In genomic region chr10:21618745-21619508, GRCm38 (mm10) we compare ENCODE assay signal across 22 mouse cellular contexts. TPM values are rescaled to one million over a fixed set of nuclear protein-coding genes. Genes with fewer than 3 reads are reported as not detected.
A peak's percentile ranks its signal among the peaks of the same experiment; 100 is the strongest.
DNase-seq lines count a peak whose midpoint lies in the region; ATAC-seq and TF ChIP-seq lines count a peak whose summit lies in the region.
"Had no signal": no experiment of that assay in that cellular context is flagged by ENCODE, and none has a peak within 500 bp of the region (broad histone marks: within the 10 kb centered on the region; RNA-seq: fewer than 3 reads in every experiment).

No protein-coding gene starts in this region.

- no peaks in the 10 kb centered on the region for H3K27me3 ChIP-seq in intestine, embryonic 16.5 days (replicated peaks; ENCODE audit: control insufficient read depth, insufficient read depth, low read length)
- no peaks in the 10 kb centered on the region for H3K27me3 ChIP-seq in intestine, embryonic 15.5 days (replicated peaks)
- H3K27me3 ChIP-seq in intestine, postnatal 0 days (replicated peaks; ENCODE audit: control insufficient read depth, insufficient read depth, low read length): no peaks in the 10 kb centered on the region
- H3K27me3 ChIP-seq: forebrain, embryonic 15.5 days; heart, embryonic 13.5 days; hindbrain, embryonic 13.5 days; limb, embryonic 15.5 days; neural tube, embryonic 12.5 days had no signal

- no peak for TF ChIP-seq CTCF in intestine, postnatal 0 days (IDR thresholded peaks at IDR 0.05; ENCODE audit: low read depth)

- peak; percentile 41 for DNase-seq in A20 (ENCODE audit: low read depth, low spot score)
- peak; percentile 45 for DNase-seq in MN1 (ENCODE audit: low spot score)
- DNase-seq in adrenal gland, adult 2 months: no peak
- no peak for DNase-seq in right cerebral cortex, postnatal 25 days
- no peak for DNase-seq in natural killer cell, adult 2 months (ENCODE audit: low spot score in 2 of 2)
- DNase-seq: cerebellum, adult 9-10 months; embryo, embryonic 11 days; gastrocnemius, postnatal 10 days; lung, postnatal 10 days had no signal

- no peaks in the 10 kb centered on the region for H3K36me3 ChIP-seq in intestine, embryonic 16.5 days (ENCODE audit: control insufficient read depth, insufficient read depth, low read length)
- no peaks in the 10 kb centered on the region for H3K36me3 ChIP-seq in intestine, embryonic 15.5 days
- H3K36me3 ChIP-seq in intestine, postnatal 0 days (ENCODE audit: control insufficient read depth, insufficient read depth): no peaks in the 10 kb centered on the region
- H3K36me3 ChIP-seq: forebrain, embryonic 15.5 days; heart, embryonic 13.5 days; hindbrain, embryonic 13.5 days; limb, embryonic 15.5 days; neural tube, embryonic 12.5 days had no signal

- H3K4me2 ChIP-seq in intestine, embryonic 16.5 days (ENCODE audit: low read depth, low read length): no peak overlapping the region
- H3K4me2 ChIP-seq in intestine, embryonic 15.5 days (replicated peaks): no peak overlapping the region
- H3K4me2 ChIP-seq in intestine, postnatal 0 days (replicated peaks; ENCODE audit: low read depth): no peak overlapping the region
- H3K4me2 ChIP-seq: forebrain, embryonic 15.5 days; heart, embryonic 13.5 days; hindbrain, embryonic 13.5 days; limb, embryonic 15.5 days; midbrain, embryonic 11.5 days; neural tube, embryonic 12.5 days had no signal

- ATAC-seq in intestine, embryonic 16.5 days: peak; percentile 33; the same call in 1 of the 2 replicates
- ATAC-seq in intestine, embryonic 15.5 days: no peak
- ATAC-seq in intestine, postnatal 0 days: 0 out of 2 replicates have a peak, but pooled peaks have one; percentile 25
- ATAC-seq: forebrain, embryonic 15.5 days had no signal

- 71% methylated on average over 5 of the region's 5 CpGs for WGBS in intestine, embryonic 16.5 days
- WGBS in intestine, embryonic 15.5 days: 72% methylated on average over 5 of the region's 5 CpGs
- 66% methylated on average over 5 of the region's 5 CpGs for whole genome bisulfite sequencing in intestine, postnatal 0 days

- 0 out of 2 replicates have a peak, but pooled peaks cover 3% of the 10 kb centered on the region for H3K4me1 ChIP-seq in intestine, embryonic 16.5 days (ENCODE audit: control insufficient read depth, insufficient read depth, low read length)
- H3K4me1 ChIP-seq in intestine, embryonic 15.5 days (replicated peaks): no peaks in the 10 kb centered on the region
- H3K4me1 ChIP-seq in intestine, postnatal 0 days (replicated peaks; ENCODE audit: control insufficient read depth, insufficient read depth, low read length): no peaks in the 10 kb centered on the region
- H3K4me1 ChIP-seq: forebrain, embryonic 15.5 days; heart, embryonic 13.5 days; hindbrain, embryonic 13.5 days; neural tube, embryonic 12.5 days had no signal

- H3K9ac ChIP-seq in intestine, embryonic 16.5 days (ENCODE audit: low read depth, low read length): no peak overlapping the region
- no peak overlapping the region for H3K9ac ChIP-seq in intestine, embryonic 15.5 days
- no peak overlapping the region for H3K9ac ChIP-seq in intestine, postnatal 0 days (ENCODE audit: low read depth, low read length)
- H3K9ac ChIP-seq: forebrain, embryonic 15.5 days; heart, embryonic 13.5 days; hindbrain, embryonic 13.5 days; limb, embryonic 15.5 days; neural tube, embryonic 12.5 days had no signal

- H3K4me3 ChIP-seq in intestine, embryonic 16.5 days (ENCODE audit: low read length): no peak overlapping the region
- no peak overlapping the region for H3K4me3 ChIP-seq in intestine, embryonic 15.5 days (replicated peaks)
- H3K4me3 ChIP-seq in intestine, postnatal 0 days (ENCODE audit: low read depth, low read length): no peak overlapping the region
- H3K4me3 ChIP-seq: forebrain, embryonic 15.5 days; heart, embryonic 13.5 days; hindbrain, embryonic 13.5 days; limb, embryonic 15.5 days; neural tube, embryonic 12.5 days had no signal

- no peak overlapping the region for H3K27ac ChIP-seq in intestine, embryonic 16.5 days (ENCODE audit: low read length)
- no peak overlapping the region for H3K27ac ChIP-seq in intestine, embryonic 15.5 days
- no peak overlapping the region for H3K27ac ChIP-seq in intestine, postnatal 0 days (ENCODE audit: low read depth, low read length)
- H3K27ac ChIP-seq: forebrain, embryonic 15.5 days; heart, embryonic 13.5 days; hindbrain, embryonic 13.5 days; limb, embryonic 15.5 days; neural tube, embryonic 12.5 days had no signal

- no peaks in the 10 kb centered on the region for H3K9me3 ChIP-seq in intestine, embryonic 16.5 days (ENCODE audit: control insufficient read depth, low read length)
- H3K9me3 ChIP-seq in intestine, embryonic 15.5 days: no peaks in the 10 kb centered on the region
- no peaks in the 10 kb centered on the region for H3K9me3 ChIP-seq in intestine, postnatal 0 days (ENCODE audit: control insufficient read depth)
- H3K9me3 ChIP-seq: forebrain, embryonic 15.5 days; heart, embryonic 13.5 days; hindbrain, embryonic 13.5 days; limb, embryonic 15.5 days; neural tube, embryonic 12.5 days had no signal

RNA-seq across cellular contexts. Expression of gene 1700020N01Rik, which starts 26.0 kb away (rescaled TPM):
- 0.21 TPM in 1 of 2 replicates, not detected in the other for polyA plus RNA-seq in intestine, embryonic 16.5 days (2015; fragmentation: Nextera tagmentation; extraction: Ambion mirVana)
- not detected in 2 replicates for polyA plus RNA-seq in intestine, embryonic 15.5 days (2015; fragmentation: Nextera tagmentation; extraction: Ambion mirVana)
- 1.4 and 2.1 TPM in 2 replicates for polyA plus RNA-seq in intestine, postnatal 0 days (2015; fragmentation: Nextera tagmentation; extraction: Ambion mirVana)
- not detected for total RNA-seq in adrenal gland, adult 2 months (2021)
- not detected in 2 replicates for polyA plus RNA-seq in adrenal gland, adult 2 months (2012; rRNA removed)
- total RNA-seq: gastrocnemius, postnatal 10 days; layer of hippocampus, adult 18-20 months; left cerebral cortex, postnatal 10 days had no signal
- polyA plus RNA-seq: brain, embryonic 14.5 days; forebrain, embryonic 15.5 days; heart, embryonic 13.5 days; hindbrain, embryonic 13.5 days; kidney, embryonic 14.5 days; limb, embryonic 15.5 days; midbrain, embryonic 11.5 days; neural tube, embryonic 12.5 days had no signal

Comparison
In these comparisons a context has a peak if more than half of its experiments do, and no peak if none do; other contexts are left out.
1. DNase-seq: peak in A20 (single experiment) and MN1 (single experiment); none in adrenal gland, adult 2 months (single experiment), right cerebral cortex, postnatal 25 days (single experiment) and natural killer cell, adult 2 months (0 of 2).